Mouse (Mus musculus) layer of hippocampus, postnatal 25 days (tissue): ENCODE data around the gene Pitpnb. TPM values are rescaled to one million over a fixed set of nuclear protein-coding genes. Genes with fewer than 3 reads are reported as not detected.

Source experiments
- DNase-seq, 2 experiments: peaks; one replicate each; pipeline ENCODE4 v3.0.0; 2022; ENCODE audit warnings: mixed read lengths in 2 of 2, low spot score in 1 of 2; ENCODE audit errors: extremely low spot score in 1 of 2
- total RNA-seq, 2 experiments: library from RNA; stranded (reverse); gene quantifications; 2 replicates each; pipeline ENCODE4 v1.2.3; 2021

The Pitpnb gene
- total RNA-seq, 2 experiments from 2014 or later, result 75.8 to 79.9 TPM

DNA sequence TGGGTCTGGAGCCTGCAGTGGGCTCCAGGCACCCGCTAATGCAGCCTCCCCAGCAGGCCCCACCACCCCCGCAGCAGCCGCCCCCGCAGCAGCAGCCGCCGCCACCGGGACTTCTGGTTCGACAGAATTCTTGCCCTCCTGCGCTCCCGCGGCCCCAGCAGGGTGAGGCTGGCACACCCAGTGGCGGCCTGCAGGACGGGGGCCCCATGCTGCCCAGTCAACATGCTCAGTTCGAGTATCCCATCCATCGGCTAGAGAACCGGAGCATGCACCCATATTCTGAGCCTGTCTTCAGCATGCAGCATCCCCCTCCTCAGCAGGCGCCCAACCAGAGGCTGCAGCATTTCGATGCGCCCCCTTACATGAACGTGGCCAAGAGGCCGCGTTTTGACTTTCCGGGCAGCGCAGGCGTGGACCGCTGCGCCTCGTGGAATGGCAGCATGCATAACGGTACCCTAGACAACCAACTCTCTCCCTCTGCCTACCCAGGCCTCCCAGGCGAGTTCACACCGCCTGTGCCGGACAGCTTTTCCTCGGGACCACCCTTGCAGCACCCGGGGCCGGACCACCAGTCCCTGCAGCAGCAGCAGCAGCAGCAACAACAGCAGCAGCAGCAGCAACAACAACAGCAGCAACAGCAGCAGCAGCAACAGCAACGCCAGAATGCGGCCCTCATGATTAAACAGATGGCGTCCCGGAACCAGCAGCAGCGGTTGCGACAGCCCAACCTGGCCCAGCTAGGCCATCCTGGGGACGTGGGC, 88.7 kb downstream of the Pitpnb start:
- DNase-seq, result peak in 1 of 2 experiments; percentile 45

- DNase-seq, result no peak
Measured at GRCm38 (mm10) chr5:111420011-111420691, 89.6 kb downstream of the Pitpnb start.

- DNase-seq, result no peak
Measured at GRCm38 (mm10) chr5:111420896-111421295, 90.3 kb downstream of the Pitpnb start.

DNA sequence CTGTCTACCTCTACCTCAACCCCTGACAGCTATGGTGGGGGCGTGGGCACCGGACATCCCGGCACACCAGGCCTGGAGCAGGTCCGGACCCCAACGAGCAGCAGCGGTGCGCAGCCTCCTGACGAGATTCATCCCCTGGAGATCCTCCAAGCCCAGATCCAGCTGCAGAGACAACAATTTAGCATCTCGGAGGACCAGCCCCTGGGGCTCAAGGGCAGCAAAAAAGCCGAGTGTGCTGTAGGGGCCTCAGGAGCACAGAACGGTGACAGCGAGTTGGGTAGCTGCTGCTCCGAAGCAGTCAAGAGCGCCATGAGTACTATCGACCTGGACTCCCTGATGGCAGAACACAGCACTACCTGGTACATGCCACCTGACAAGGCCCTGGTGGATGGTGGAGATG, 90.9 kb downstream of the Pitpnb start:
- no peak for DNase-seq

GRCm38 (mm10) chr5:111422058-111422800, 91.7 kb downstream of the Pitpnb start:
- DNase-seq, result no peak

DNA sequence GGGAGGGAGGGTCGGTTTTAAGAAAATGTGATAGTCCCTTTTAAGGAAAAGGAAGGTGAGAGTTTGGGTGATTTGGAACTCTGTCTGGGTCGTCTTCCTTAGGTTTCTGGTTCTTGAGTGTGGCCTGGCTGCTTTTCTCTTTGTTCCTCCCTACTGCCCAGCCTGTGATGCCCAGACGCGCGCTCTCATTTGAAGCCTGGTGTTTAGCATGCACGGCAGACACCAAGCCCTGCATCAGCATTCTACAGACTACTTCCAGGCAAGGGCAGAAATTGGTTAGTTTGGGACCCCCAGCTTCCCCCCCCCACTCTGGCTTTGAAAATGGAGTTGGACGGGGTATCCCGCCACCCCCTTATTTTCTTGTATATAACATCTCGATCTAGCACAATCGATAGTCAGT, 92.4 kb downstream of the Pitpnb start:
- no peak for DNase-seq

DNA sequence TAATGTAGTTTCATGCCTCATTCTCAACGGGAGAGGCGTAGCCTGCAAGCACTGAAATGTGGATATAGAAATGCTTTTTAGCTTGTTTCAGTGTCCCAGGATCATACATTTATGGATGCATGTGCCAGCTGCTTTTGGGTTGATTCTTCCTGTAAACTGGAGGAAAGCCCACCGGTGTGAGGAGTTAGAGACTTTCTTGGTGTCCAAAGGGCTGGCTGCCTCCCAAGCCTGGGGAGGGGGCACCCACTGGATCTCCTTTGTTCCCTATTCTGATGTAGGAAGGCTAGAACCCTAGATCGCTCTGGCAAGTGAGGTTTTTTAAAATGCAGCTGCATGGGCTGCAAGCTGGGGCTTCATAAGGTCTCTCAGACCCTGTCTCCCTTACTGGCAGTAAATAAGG, 93.1 kb downstream of the Pitpnb start:
- DNase-seq, result no peak

DNA sequence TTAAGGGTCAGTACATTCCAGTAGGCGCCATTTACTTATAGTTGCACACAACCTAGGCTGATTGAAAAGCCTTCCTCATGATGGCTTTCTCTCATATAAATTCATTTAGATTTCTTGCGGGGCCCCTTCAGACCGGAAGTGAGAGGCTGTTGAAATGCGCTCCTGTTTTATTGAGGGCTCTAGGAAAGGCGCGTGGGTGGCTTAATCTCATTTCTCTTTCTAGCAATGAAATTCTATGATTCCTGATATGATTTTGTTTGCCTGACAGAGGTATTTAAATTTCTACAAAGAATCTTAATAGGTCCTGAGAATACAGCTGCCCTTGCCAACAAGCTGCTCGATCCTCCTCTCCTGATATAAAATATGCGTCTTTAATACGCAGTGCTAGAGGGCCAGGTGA, 95.2 kb downstream of the Pitpnb start:
- no peak for DNase-seq

- no peak for DNase-seq
Measured at GRCm38 (mm10) chr5:111426249-111426648, 95.7 kb downstream of the Pitpnb start.

DNA sequence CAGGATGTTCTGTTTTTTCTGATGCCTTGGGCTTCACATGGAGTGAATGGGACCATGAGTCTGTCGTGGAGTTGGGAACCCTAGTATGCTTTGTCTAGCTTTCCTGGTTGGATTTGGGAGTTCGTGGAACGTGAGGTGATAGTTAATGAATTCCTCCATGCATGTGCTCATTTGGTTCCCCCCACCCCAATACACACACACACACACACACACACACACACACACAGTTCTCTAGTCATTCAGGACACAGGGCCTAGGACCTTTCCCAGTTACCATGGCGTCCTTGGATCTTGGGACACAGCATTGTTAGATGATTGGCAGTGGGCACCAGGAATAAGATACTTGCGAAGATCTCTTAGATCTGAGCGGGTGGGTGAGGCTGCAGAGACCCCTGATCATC, 98.3 kb downstream of the Pitpnb start:
- no peak for DNase-seq

DNA sequence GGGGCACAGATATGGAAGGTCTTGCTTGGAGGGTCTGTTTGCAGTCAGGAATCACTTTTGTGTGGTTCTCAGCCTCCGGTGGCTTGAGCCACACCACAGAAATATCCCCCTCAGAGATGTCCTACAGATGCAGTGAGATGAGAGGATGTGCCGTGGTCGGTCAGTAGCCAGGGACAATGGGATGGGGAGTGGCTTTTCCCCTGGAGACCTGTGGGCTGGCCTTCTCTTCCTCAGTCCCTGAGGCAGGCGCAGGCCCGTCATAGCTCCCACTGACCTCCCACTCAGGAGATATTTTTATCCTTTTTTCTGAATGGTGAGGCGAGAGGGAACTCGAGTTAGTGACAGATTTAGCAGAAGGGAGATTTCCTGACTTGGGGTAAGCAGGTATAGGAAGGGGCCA, 99.2 kb downstream of the Pitpnb start:
- no peak for DNase-seq

- no peak for DNase-seq
Measured at GRCm38 (mm10) chr5:111431007-111431730, 100.6 kb downstream of the Pitpnb start.

DNA sequence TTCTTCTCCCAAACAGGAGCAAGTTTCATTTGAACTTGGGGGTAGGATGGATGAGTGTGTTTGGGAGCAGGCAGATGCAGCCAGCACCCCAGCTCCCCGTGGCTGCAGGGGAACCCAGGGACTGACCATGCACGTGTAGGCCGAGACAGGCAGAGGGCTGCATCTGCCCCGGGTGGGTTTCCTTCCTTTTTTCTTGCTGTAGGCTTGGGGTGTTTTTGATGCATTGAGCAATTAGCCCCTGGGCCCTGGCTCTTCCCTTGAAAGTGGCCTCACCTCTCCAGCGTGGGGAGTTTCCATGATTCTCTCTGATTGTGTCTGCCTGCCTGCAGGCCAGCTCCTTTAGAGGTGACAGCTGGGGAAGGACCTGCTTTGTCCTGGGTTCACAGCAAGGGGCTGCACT, 102.3 kb downstream of the Pitpnb start:
- no peak for DNase-seq

DNA sequence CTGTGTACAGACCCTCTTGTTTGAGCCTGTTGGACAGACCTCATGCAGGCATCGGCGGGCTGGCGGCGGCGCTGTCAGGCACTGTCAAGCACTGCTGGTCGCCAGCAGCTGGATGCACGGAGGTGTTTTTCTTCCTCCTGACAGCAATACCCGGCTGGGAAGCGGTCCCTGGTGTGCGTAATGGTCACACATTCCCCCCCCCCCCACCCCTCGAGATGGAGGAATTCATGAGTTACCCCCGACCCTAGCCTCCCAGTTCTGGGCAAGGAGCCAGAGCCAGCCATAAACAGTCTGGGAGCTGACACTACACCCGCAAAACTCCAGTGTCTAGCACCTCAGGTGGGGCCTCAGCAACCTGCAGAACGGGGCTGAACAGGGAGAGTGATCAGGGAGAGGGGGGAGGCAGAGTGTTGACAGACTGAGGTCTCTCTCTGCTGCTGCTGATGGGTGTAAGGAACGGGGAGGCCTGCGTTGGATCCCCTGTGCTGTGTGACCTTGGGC, 103.8 kb downstream of the Pitpnb start:
- DNase-seq, result no peak

GRCm38 (mm10) chr5:111436260-111436659, 105.7 kb downstream of the Pitpnb start:
- DNase-seq, result no peak

GRCm38 (mm10) chr5:111437205-111437604, 106.6 kb downstream of the Pitpnb start:
- no peak for DNase-seq
